Mouse (Mus musculus) forebrain, embryonic 12.5 days (tissue): ENCODE results near the gene Babam1. TPM values are rescaled to one million over a fixed set of nuclear protein-coding genes. Genes with fewer than 3 reads are reported as not detected.
A peak's percentile ranks its signal among the peaks of the same experiment; 100 is the strongest.

ENCODE experiments used
- ATAC-seq: fragments of 200-750 bp; cut with Nextera tagmentation; 2 replicates; pipeline ENCODE4 v1.8.0; 2017; ENCODE audit warnings: moderate TSS enrichment; ENCODE audit not compliant: low FRiP score
- H3K27ac ChIP-seq: fragments of 300-500 bp; sonication (generic); 2 replicates; pipeline ENCODE4 v1.5.1; 2016; ENCODE audit warnings: mild to moderate bottlenecking
- H3K27me3 ChIP-seq: fragments of 300-500 bp; sonication (generic); 2 replicates; pipeline ENCODE4 v1.6.1; 2016; ENCODE audit warnings: mild to moderate bottlenecking
- H3K36me3 ChIP-seq: fragments of 300-500 bp; sonication (generic); replicated peaks from 2 replicates; pipeline ENCODE4 v1.6.1; 2016; ENCODE audit warnings: mild to moderate bottlenecking
- H3K4me1 ChIP-seq: fragments of 300-500 bp; sonication (generic); 2 replicates; pipeline ENCODE4 v1.6.1; 2016
- H3K4me2 ChIP-seq: fragments of 300-500 bp; sonication (generic); 2 replicates; pipeline ENCODE4 v1.6.1; 2016; ENCODE audit warnings: mild to moderate bottlenecking, moderate library complexity
- H3K4me3 ChIP-seq: fragments of 300-500 bp; sonication (generic); replicated peaks from 2 replicates; pipeline ENCODE4 v1.5.1; 2016; ENCODE audit warnings: mild to moderate bottlenecking
- H3K9ac ChIP-seq: fragments of 300-500 bp; sonication (generic); 2 replicates; pipeline ENCODE4 v1.6.1; 2016; ENCODE audit warnings: mild to moderate bottlenecking
- H3K9me3 ChIP-seq: fragments of 300-500 bp; sonication (generic); 2 replicates; pipeline ENCODE4 v1.6.1; 2016
- WGBS: fragments of 180-500 bp; shearing (Covaris S2); methylation state at CpG from one replicate; pipeline ENCODE4 v1.1.7; 2016; 5-methylcytosine and 5-hydroxymethylcytosine counted together
- polyA plus RNA-seq: library from polyadenylated mRNA; unstranded; fragments of >200 nt; fragmentation: Nextera tagmentation; extraction: Ambion mirVana; gene quantifications from 2 replicates; pipeline ENCODE4 v1.2.1, GENCODE M21; 2016

Babam1 gene
- polyA plus RNA-seq, 1 experiment from 2014 or later = 110 TPM

DNA sequence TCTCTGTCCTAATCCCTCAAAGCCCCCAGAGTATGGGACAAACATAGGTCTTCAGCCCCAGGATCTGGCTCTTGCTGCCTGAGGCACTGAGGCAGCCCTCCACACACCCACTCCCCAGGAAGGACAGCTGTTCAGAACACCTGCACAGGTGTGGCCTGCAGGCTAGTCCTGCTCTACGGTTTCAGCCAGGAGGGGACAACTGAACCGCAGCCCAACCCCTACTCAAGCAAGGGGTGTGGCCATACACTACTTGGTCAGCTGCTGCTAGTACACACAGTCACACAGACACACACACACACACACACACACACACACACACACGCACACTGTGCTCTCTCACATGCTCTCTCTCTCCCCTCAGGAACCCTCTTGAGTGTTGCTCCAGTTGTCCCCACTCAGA is 12.8 kb upstream of the Babam1 start:
- WGBS = 62% methylated on average over 3 of the region's 3 CpGs
- H3K27ac ChIP-seq = no peak overlapping the region
- peaks cover 44% of the 10 kb centered on the region for H3K4me1 ChIP-seq
- no peak for ATAC-seq
- no peak overlapping the region for H3K4me2 ChIP-seq
- H3K9ac ChIP-seq = no peak overlapping the region
- no peaks in the 10 kb centered on the region for H3K36me3 ChIP-seq
- H3K27me3 ChIP-seq = peaks cover 15% of the 10 kb centered on the region
- H3K4me3 ChIP-seq = no peak overlapping the region
- no peaks in the 10 kb centered on the region for H3K9me3 ChIP-seq

DNA sequence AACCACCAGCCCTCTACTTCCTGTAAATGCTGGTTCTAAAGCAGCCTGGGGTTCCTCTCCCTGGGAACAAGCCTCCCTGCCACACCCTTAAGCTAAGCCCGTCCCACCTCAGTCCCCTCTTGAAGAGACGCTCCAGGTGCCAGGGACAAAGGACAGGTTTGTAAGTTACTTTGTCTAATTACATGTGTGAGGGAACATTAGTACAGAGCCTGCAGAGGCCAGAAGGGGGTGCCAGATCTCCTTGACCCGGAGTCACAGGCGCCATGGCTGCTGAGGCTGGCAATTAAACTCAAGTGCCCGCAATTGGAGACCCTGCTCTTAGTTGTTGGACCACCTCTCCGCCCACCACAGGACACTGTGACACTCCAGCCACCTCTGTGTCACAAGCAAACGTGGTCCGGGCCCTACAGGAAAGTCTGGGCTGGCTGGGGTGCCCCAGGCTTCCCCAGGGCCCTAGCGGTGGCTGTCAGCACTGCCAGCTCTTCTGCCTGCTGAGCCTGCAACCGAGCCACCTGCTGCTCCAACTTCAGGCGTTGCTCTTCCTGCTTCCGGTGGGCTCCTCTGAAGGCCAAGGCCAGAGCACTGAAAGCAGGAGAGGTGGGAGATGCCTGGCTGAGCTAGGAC is 11.3 kb upstream of the Babam1 start:
- Histone ChIP-seq H3K4me3 (no peak overlapping the region), H3K36me3 (no peaks in the 10 kb centered on the region), H3K9ac (no peak overlapping the region), H3K9me3 (no peaks in the 10 kb centered on the region), H3K27ac (no peak overlapping the region), H3K27me3 (peaks cover 6% of the 10 kb centered on the region; the same call in 1 of the 2 replicates), H3K4me1 (peaks cover 29% of the 10 kb centered on the region), H3K4me2 (no peak overlapping the region)
- ATAC-seq = no peak
- whole genome bisulfite sequencing = 74% methylated on average over 12 of the region's 12 CpGs

GRCm38 (mm10) chr8:71388267-71388666 is 8.4 kb upstream of the Babam1 start:
- no peak for ATAC-seq
- Histone ChIP-seq H3K36me3 (no peaks in the 10 kb centered on the region), H3K4me3 (no peak overlapping the region), H3K4me2 (no peak overlapping the region), H3K27ac (no peak overlapping the region), H3K9ac (no peak overlapping the region), H3K9me3 (no peaks in the 10 kb centered on the region), H3K4me1 (peaks cover 5% of the 10 kb centered on the region), H3K27me3 (no peaks in the 10 kb centered on the region)
- WGBS = 94% methylated on average over 1 of the region's 1 CpGs

- no peaks in the 10 kb centered on the region for H3K36me3 ChIP-seq
- no peak overlapping the region for H3K27ac ChIP-seq
- no peak for ATAC-seq
- WGBS = 98% methylated on average over 2 of the region's 2 CpGs
- H3K4me3 ChIP-seq = no peak overlapping the region
- H3K9me3 ChIP-seq = no peaks in the 10 kb centered on the region
- no peak overlapping the region for H3K4me2 ChIP-seq
- peaks cover 8% of the 10 kb centered on the region; the same call in 1 of the 2 replicates for H3K27me3 ChIP-seq
- H3K4me1 ChIP-seq = peaks cover 5% of the 10 kb centered on the region
- H3K9ac ChIP-seq = no peak overlapping the region
Observed at GRCm38 (mm10) chr8:71391696-71392095, 5.0 kb upstream of the Babam1 start.

DNA sequence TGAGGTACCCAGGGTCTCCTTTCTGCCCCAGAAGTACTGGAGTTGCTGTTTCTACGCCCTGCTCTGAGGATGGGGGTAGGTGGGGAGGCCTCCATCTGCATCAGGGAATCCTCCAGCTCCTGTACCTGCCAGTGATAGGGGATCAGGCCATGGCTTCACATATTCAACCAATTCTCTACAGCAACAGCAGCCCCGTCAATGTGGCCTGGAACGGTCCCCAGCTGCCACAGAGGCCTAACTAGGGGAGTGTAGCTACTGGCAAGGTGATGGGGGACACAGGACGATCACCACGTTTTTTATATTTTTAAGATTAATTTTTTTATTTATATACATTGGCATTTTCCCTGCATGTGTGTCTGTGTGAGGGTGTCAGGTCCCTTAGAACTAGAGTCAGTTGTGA is 4.3 kb upstream of the Babam1 start:
- no peak overlapping the region for H3K9ac ChIP-seq

DNA sequence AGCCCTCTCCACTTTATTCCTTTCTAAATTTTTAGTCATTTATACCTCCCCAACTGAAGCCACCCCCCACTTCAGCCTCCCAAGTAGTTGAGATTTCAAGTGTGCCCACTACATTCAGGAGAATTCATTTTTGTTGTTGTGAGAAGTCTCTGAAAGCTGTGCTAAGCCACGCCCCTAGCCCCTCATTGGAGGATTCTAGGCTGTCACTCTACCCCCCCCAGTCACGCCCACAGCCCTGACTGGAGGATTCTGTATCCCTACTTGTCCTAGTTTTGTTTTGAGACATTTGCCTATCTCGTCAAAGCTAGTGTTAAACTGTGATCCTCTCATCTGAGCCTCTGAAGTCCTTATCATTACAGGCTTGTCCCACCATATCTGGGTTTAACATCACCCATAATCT is 3.8 kb upstream of the Babam1 start:
- ATAC-seq = no peak
- peak overlapping the region; percentile 30 for H3K4me2 ChIP-seq
- WGBS = 10% methylated on average over 3 of the region's 3 CpGs
- no peak overlapping the region for H3K9ac ChIP-seq
- peaks cover 8% of the 10 kb centered on the region; the same call in 1 of the 2 replicates for H3K27me3 ChIP-seq
- H3K4me1 ChIP-seq = peaks cover 14% of the 10 kb centered on the region
- H3K36me3 ChIP-seq = no peaks in the 10 kb centered on the region
- H3K27ac ChIP-seq = no peak overlapping the region
- no peak overlapping the region for H3K4me3 ChIP-seq
- no peaks in the 10 kb centered on the region for H3K9me3 ChIP-seq

More for the DNA sequence above, 4.3 kb upstream of the Babam1 start:
- Histone ChIP-seq H3K9me3 (no peaks in the 10 kb centered on the region), H3K36me3 (no peaks in the 10 kb centered on the region), H3K27me3 (peaks cover 8% of the 10 kb centered on the region; the same call in 1 of the 2 replicates), H3K4me2 (no peak overlapping the region), H3K27ac (no peak overlapping the region), H3K4me1 (peaks cover 9% of the 10 kb centered on the region), H3K4me3 (no peak overlapping the region)
- ATAC-seq = no peak
- 70% methylated on average over 5 of the region's 5 CpGs for WGBS

DNA sequence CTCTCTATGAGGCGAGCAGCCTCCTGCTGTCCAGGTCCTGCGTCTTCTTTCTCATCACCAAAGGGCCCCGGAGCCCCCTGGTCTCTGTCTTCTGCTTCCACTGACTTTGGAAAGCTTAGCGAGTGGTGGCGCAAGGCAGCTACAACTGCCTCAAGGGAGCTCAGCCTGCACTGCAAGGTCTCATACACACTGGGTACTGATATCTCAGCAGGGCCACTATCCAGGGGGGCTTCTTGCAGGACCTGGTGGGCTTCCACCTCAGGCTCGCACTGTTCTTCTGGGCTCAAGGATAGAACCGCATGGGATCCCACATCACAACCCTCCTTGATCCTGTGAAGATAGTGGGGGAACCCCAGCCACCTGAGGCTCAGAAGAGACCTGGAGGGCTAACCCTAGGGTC is 2.2 kb upstream of the Babam1 start:
- Histone ChIP-seq H3K27ac (no peak overlapping the region), H3K4me3 (no peak overlapping the region), H3K9me3 (no peaks in the 10 kb centered on the region)

DNA sequence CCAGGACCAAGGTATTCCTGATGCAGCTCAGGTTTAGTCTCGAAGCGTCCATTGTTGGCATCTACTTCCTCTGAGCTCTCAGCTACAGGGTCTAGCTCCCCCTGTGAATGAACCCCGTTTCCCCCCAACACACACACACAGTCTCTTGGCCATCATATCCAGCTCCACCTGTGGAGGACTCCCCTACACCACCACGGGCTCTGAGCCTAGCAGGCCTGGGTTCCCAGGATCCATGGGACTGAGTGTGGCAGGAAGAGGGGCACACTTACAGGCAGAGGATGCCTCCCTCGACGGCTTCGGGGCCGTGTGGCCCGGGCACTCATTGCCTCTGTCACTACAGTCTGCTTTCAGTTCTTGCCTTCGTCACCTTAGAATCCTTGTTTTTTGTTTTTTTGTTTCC is 1.6 kb upstream of the Babam1 start:
- Histone ChIP-seq H3K27ac (no peak overlapping the region), H3K9me3 (no peaks in the 10 kb centered on the region), H3K4me1 (peaks cover 14% of the 10 kb centered on the region), H3K27me3 (peaks cover 8% of the 10 kb centered on the region; the same call in 1 of the 2 replicates), H3K9ac (no peak overlapping the region), H3K4me3 (no peak overlapping the region), H3K36me3 (peaks cover 17% of the 10 kb centered on the region), H3K4me2 (no peak overlapping the region)
- WGBS = 87% methylated on average over 10 of the region's 10 CpGs
- no peak for ATAC-seq

More for the DNA sequence above, 2.2 kb upstream of the Babam1 start:
- Histone ChIP-seq H3K4me1 (peaks cover 14% of the 10 kb centered on the region), H3K9ac (no peak overlapping the region), H3K4me2 (no peak overlapping the region), H3K27me3 (peaks cover 8% of the 10 kb centered on the region; the same call in 1 of the 2 replicates), H3K36me3 (peaks cover 12% of the 10 kb centered on the region)
- no peak for ATAC-seq
- 85% methylated on average over 7 of the region's 7 CpGs for WGBS

DNA sequence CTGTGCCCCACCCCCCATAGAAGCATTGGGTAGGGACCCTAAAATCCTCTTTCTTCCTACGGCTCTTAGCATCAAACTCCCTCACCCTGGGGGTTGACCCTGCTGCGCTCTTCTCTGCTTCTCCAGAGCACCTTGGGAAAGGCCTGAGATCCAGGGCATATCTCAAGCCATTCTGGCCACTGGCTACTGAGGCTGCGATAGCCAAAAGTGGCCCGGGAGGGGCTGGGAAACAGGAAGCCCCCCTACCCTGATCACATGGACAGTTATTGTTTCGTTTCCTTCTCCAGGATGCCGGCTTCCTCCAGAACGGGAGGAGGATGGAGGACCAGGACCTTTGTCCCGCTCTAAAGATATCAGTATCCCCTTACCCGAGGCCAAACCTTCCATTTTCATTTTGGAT is 1.0 kb upstream of the Babam1 start, which contains the start of gene Ushbp1:
Ushbp1 (minus strand) TSS at position 174 of the 400 bp plus-strand sequence.
- H3K9me3 ChIP-seq = no peaks in the 10 kb centered on the region
- H3K4me1 ChIP-seq = peaks cover 14% of the 10 kb centered on the region
- H3K27me3 ChIP-seq = peaks cover 8% of the 10 kb centered on the region; the same call in 1 of the 2 replicates
- peak within 1 kb of the TSS; percentile 69 for H3K4me2 ChIP-seq
- no peak for ATAC-seq
- peaks cover 23% of the 10 kb centered on the region for H3K36me3 ChIP-seq
- H3K27ac ChIP-seq = peak within 1 kb of the TSS; percentile 51
- peak within 1 kb of the TSS; percentile 78 for H3K4me3 ChIP-seq
- WGBS = 92% methylated on average over 9 of the region's 9 CpGs
- H3K9ac ChIP-seq = no peak within 1 kb of the TSS

- peak overlapping the region; percentile 69 for H3K4me2 ChIP-seq
- H3K4me1 ChIP-seq = peaks cover 14% of the 10 kb centered on the region
- ATAC-seq = no peak
- peaks cover 8% of the 10 kb centered on the region; the same call in 1 of the 2 replicates for H3K27me3 ChIP-seq
- peak overlapping the region; percentile 76 for H3K9ac ChIP-seq
- 90% methylated on average over 12 of the region's 12 CpGs for WGBS
- H3K27ac ChIP-seq = no peak overlapping the region
- peaks cover 28% of the 10 kb centered on the region for H3K36me3 ChIP-seq
- no peaks in the 10 kb centered on the region for H3K9me3 ChIP-seq
- peak overlapping the region; percentile 78 for H3K4me3 ChIP-seq
Observed at GRCm38 (mm10) chr8:71397701-71398100, 1.0 kb downstream of the Babam1 start.

DNA sequence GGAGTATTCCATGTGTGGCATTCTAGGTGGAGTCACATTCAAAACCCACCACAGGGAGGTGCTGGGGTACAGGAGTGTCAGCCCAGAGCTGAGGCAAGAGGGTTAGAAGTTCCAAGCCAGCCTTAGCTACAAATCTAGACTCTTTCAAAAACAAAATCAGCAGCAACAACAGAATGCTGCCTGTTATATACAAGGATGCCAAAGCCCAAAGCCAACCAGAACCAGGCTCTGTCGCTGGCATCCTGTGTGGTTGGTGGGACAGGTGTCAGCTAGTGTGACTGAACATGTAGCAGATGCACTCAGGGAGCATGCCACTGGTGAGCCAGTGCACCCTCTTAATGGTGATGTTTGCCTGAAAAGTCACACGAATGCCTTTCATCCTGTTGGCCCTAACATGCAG is 4.2 kb downstream of the Babam1 start:
- no peak overlapping the region for H3K9ac ChIP-seq
- WGBS = 95% methylated on average over 2 of the region's 2 CpGs
- peaks cover 28% of the 10 kb centered on the region for H3K36me3 ChIP-seq
- no peak overlapping the region for H3K4me2 ChIP-seq
- H3K27me3 ChIP-seq = no peaks in the 10 kb centered on the region
- no peak overlapping the region for H3K27ac ChIP-seq
- H3K9me3 ChIP-seq = no peaks in the 10 kb centered on the region
- no peak for ATAC-seq
- H3K4me3 ChIP-seq = no peak overlapping the region
- H3K4me1 ChIP-seq = peaks cover 18% of the 10 kb centered on the region

- Histone ChIP-seq H3K4me1 (peaks cover 19% of the 10 kb centered on the region), H3K4me2 (no peak overlapping the region), H3K4me3 (no peak overlapping the region), H3K27me3 (no peaks in the 10 kb centered on the region), H3K9me3 (no peaks in the 10 kb centered on the region), H3K27ac (no peak overlapping the region), H3K9ac (no peak overlapping the region), H3K36me3 (peaks cover 28% of the 10 kb centered on the region)
- no peak for ATAC-seq
Observed at GRCm38 (mm10) chr8:71401454-71401853, 4.8 kb downstream of the Babam1 start.

- H3K4me2 ChIP-seq = no peak overlapping the region
- H3K4me3 ChIP-seq = no peak overlapping the region
- no peak for ATAC-seq
- H3K9ac ChIP-seq = no peak overlapping the region
- peaks cover 24% of the 10 kb centered on the region for H3K4me1 ChIP-seq
- no peaks in the 10 kb centered on the region for H3K9me3 ChIP-seq
- 89% methylated on average over 9 of the region's 9 CpGs for WGBS
- no peaks in the 10 kb centered on the region for H3K27me3 ChIP-seq
- H3K36me3 ChIP-seq = peaks cover 32% of the 10 kb centered on the region
- H3K27ac ChIP-seq = no peak overlapping the region
Observed at GRCm38 (mm10) chr8:71402446-71402964, 5.8 kb downstream of the Babam1 start.
